Mouse (Mus musculus) natural killer cell, adult 2 months (primary cell): ENCODE data around the gene Tac2.
A peak's percentile ranks its signal among the peaks of the same experiment; 100 is the strongest.

Experiments
- DNase-seq, 2 experiments: peaks; one replicate each; pipeline ENCODE4 v3.0.0; 2022; ENCODE audit warnings: low spot score in 2 of 2

The Tac2 gene

GRCm38 (mm10) chr10:127725136-127725535, 858 bp downstream of the Tac2 start:
- DNase-seq: no peak

GRCm38 (mm10) chr10:127728437-127728836, 4.2 kb downstream of the Tac2 start:
- no peak for DNase-seq

DNA sequence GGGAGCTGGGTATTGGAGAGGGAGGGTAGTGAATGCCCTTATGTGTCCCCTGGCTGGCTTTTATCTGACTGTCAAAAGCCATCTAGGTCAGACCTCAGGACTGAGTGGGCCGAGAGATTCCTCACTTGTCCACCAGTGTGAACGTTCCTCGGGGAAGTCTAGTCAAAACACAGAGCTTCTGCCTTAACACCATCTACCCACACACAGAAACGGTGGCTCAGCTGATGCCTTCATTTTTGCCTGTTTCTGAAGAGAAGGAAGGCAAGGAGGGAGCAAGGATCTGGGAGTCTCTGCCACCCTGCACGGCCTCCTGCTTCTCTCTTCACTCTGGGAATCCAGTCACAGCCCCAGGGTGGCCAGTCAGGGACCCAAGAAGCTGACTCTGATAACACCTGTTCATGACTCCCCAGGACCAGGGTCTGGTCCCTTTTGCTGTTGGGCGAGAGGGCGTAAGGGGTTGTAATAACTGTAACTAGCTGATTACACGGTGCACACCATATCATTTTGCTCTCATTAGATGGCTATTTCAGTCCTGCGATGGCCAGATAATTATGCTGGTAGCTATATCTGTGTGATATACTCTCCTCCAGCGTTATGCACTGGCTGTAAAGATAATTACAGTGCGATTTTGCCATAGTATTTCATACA, 6.1 kb downstream of the Tac2 start:
- DNase-seq: no peak

- DNase-seq: no peak
Observed at GRCm38 (mm10) chr10:127730933-127731310, 6.6 kb downstream of the Tac2 start.

GRCm38 (mm10) chr10:127731397-127731796, 7.1 kb downstream of the Tac2 start:
- no peak for DNase-seq

DNA sequence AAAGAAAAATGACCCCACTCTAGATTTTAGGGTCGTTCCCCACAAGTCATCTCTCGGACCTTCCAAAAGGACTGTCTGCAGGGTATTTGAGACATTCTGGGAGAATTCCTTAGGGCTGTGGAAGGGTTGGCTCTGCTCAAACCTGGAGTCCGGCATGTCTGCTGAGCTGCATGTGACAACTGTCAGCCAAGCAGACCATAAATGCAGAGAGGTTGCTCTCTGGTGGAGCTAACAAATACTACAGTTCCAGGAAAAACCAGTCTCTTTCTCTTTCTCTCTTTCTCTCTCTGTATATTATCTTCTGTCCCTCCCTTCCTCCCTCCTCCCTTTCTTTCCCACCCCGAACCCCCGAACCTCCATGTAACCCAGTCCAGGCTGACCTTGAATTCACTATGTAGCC, 10.2 kb downstream of the Tac2 start:
- DNase-seq: no peak

DNA sequence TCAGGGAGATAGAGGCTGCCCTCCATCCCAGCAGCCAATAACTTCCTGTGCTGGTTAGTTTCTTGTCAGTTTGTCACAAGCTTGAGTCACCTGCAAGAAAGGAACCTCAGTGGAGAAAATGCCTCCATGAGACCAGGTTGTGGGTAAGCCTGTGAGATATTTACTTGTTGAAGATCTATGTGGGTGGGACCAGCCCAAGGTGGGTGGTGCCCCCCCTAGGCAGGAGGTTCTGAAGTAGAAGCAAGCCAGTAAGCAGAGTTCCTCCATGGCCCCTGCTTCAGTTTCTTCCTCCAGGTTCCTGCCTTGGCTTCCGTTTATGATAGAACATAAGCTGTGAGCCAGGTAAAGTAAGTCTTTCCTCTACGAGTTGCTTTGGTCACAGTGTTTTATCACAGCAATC, 12.0 kb downstream of the Tac2 start:
- peak in 1 of 2 experiments; percentile 35 for DNase-seq

- peak in 1 of 2 experiments; percentile 38 for DNase-seq
Observed at GRCm38 (mm10) chr10:127736916-127737315, 12.6 kb downstream of the Tac2 start.

GRCm38 (mm10) chr10:127737552-127737951, 13.3 kb downstream of the Tac2 start:
- DNase-seq: no peak

DNA sequence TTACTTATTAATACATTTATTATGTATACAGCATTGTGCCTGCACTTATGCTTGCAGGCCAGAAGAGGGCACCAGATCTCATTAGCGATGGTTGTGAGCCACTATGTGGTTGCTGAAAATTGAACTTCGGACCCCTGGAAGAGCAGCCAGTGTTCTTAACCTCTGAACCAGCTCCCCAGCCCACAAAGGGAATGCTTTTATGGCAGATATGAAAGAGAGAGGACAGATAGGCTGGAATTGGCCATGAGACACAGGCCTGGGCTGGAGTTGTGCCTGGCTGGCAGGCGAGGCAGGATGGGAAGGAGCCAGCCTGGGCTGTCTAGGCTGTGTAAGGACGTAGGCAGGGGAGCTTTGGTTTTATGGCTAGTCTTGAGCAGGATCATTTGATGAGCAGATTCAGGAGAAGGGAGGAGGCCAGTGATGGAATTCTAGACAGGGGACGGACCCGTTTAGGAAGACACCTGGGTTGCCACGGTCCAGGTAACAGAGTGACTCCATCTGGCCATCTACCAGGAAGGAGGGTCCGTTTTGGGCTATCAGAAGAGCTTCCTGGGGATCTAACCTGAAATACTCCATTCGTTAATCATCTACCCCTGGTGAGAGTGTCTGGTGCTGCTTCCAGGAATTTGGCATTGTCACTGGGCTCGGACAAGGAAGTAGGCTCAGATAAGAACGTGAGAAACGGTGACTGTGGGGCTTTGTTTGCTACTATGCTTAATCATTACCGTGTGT, 14.0 kb downstream of the Tac2 start:
- DNase-seq: peak; percentile 32 to 52

DNA sequence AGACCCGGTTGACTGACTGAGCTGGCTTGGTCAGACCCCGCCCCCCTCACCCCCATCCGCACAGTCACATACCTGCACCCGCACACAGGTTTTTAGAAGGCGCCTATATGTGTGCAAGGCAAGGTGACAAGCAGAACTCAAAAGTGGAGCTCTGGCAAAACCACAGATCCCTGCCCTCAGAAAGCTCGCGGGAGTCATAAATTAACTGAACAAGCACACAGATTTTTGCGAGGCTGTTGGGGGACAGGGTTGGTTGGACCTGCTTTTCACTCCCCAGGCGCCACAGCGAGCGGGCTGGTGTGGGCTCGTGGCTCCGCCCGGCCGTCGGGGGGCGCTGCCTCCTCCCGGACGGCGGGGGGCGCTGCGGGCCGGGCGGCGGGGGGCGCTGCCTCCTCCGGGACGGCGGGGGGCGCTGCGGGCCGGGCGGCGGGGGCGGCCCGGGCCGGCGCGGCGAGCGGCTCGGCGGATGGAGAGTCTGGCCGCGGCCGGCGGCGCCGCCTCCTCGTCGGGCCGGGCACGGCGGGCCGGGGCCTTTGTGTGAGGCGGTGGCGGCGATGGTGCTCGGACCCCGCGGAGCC, 14.9 kb downstream of the Tac2 start, which contains the start of gene Zbtb39:
TSS of gene Zbtb39 (plus strand) at position 456 of the 578 bp plus-strand sequence.
- peak; percentile 74 to 84 for DNase-seq

DNA sequence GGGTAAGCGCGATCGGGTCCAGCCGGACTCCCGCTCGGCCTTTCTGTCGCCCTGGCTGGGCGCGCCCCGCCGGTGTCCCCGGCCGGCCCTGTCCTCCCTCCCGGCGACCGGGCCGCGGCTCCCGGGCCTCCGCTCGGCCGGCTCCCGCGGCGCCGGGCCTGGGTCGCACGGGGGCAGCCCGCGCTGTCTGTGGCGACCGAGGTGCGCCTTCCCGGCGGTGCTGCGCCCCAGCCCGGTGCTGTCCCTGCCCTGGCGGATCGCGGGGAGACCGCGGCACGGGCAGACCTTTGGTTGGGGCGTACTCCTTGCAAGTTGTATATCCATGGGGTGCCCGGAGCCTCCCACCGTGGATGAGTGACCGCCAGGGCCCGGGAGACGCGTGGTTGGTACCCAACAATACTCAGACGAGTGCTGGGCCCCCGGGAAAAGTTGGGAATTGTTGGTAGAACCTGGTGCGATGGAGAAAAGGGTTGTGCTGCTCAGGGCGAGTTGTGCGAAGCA, 15.4 kb downstream of the Tac2 start:
- peak in 1 of 2 experiments; percentile 25 for DNase-seq

DNA sequence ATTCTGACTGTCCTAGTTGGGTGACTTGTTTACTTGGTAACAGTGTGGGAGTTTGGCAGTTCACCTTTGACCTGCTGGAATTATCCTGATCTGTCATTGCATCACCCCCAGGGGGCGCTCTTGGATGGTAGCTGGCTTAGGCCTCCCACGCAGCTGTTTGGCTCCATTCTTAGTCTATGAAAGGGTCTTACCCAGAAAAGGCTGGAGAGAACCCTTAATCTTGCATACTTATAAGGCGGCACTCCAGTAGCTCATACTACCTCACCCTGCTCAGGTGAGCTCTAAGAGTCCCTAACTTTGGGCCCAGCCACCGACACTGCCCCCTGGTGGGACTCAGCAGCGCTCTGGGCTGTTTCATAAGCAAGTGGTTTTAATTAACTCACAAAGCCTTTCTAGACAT, 20.4 kb downstream of the Tac2 start:
- DNase-seq: peak; percentile 44 to 61

DNA sequence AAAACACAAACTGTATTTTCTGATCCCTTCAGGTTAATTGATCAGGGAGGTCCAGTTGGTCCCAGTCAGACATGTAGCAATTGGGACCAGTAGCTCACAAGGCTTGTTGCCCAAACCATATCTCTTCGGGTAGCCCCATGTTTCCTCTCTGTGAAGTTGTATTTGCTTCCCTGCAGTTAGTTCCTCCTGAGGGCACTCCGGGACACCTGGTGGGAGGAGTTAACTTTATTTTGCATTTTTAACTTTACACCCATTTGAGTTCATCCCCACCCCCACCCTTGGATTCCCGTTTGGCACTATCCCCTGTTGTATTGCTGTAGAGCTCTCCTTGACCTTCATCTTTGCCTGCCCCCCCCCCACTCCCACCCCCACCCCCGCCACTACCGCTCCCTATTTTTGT, 21.6 kb downstream of the Tac2 start:
- no peak for DNase-seq

GRCm38 (mm10) chr10:127747254-127747653, 23.0 kb downstream of the Tac2 start:
- no peak for DNase-seq

DNA sequence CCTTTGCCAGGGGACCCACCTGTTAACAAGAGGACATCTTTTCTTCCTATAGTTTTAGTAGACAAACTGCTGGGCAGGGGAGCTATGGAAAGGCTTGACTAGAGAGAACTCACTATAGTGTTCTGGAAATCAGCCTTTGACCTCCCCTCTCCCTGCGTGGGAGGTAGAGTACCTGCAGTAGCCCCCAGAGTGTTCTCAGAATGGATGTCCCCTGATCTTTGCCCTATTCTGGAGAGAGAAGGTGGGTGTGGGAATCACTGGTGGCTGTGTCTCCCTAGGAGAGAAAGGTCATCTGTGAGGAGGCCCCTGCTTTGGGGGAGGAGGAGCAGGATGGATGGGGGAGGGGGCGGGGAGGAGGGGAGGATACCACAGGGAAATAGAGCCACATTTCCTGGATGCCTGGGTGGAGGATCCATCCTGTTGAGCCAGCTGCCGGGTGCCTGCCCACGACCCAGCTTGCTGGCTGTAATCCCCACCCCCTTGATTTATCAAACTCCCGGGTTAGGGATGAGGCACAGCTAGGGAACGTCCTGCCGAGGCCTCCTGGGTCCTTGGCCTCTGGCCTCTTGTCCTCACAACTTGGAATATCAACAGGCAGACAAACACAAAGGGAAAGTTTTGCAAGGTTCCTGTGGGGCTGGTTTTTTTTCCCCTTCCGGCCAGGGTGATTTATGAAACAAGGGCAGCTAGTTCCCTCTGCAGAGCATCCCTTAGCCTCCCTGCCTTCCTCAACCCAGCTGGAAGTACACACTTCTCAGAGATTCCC, 24.8 kb downstream of the Tac2 start:
- no peak for DNase-seq

DNA sequence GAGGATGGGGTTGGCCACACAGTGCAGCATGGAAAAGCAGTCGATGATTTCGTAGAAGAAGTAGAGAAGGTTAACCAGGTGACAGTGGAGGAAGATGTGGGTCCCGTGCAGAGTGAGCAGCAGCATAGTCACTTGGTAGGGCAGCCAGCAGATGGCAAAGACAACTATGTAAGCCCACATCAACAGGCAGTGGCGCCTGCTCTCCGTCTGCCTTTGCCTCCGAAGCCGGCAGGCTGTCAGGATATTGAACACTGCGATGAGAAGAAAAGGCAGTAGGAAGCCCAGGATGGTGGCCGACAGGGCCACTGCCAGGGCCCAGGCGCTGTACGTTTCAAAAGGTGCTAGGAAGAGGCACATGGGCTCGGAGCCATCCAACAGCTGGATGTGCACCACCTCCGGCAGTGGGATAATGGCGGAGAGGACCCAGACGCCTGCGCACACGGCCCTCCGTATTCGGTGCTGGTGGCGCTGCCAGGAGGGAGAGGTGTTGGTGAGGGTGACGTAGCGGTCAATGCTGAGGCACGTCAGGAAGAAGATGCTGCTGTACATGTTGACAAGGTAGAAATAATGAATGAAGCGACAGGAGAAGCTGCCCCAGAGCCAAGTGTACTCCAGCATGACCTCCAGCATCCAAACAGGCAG, 26.0 kb downstream of the Tac2 start:
- no peak for DNase-seq

- DNase-seq: no peak
Observed at GRCm38 (mm10) chr10:127751548-127751947, 27.3 kb downstream of the Tac2 start, which contains the start of gene Gpr182. Gene Gpr182, minus strand, starts transcription at chr10:127751732.

GRCm38 (mm10) chr10:127754566-127755166, 30.4 kb downstream of the Tac2 start:
- DNase-seq: no peak

GRCm38 (mm10) chr10:127755246-127755645, 31.0 kb downstream of the Tac2 start:
- no peak for DNase-seq
